28 mouse cellular contexts compared by ENCODE assay signal in the genomic region with DNA sequence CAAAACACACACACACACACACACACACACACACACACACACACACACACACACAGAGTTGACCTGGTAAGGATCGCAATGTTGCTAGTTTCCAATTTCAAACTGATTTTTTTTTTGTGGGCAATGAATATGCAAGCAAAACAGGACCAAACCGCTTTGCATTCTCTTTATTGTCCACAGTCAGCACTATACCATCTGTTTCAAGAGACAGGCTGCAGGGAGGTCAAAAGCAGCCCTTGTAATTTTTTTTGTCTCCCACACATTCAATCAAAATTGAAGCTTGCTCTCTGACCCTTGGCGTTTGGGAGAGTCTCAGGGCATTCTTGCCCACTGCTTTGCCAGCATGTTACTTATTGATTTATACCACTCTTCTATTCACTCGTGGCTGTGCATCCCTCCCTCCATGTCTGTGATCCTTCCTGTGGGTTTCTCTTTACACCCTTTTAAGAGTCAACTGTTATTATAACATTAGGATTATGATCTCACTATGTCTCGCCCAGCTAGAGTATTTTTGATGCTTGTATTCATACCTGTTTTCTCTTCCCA.
DNase-seq lines count a peak whose midpoint lies in the region; ATAC-seq lines count a peak whose summit lies in the region.
"Had no signal": no experiment of that assay in that cellular context is flagged by ENCODE, and none has a peak within 500 bp of the region (broad histone marks: within the 10 kb centered on the region; RNA-seq: fewer than 3 reads in every experiment).

No protein-coding gene starts in this region.

- H3K4me3 ChIP-seq in heart, embryonic 10.5 days, result no peak overlapping the region
- no peak overlapping the region for H3K4me3 ChIP-seq in midbrain, embryonic 11.5 days (ENCODE audit: low read depth, low read length)
- H3K4me3 ChIP-seq in midbrain, embryonic 16.5 days (ENCODE audit: low read depth, low read length), result no peak overlapping the region
- no peak overlapping the region for H3K4me3 ChIP-seq in hindbrain, embryonic 16.5 days (ENCODE audit: low read length)
- H3K4me3 ChIP-seq: limb, embryonic 10.5 days; limb, embryonic 15.5 days; liver, embryonic 13.5 days; megakaryocyte, embryonic 14.5 days; myocyte had no signal

- no peaks in the 10 kb centered on the region for H3K4me1 ChIP-seq in heart, embryonic 10.5 days
- peaks cover 2% of the 10 kb centered on the region; the same call in 1 of the 2 replicates for H3K4me1 ChIP-seq in midbrain, embryonic 11.5 days (ENCODE audit: control insufficient read depth, insufficient read depth, low read length)
- H3K4me1 ChIP-seq in midbrain, embryonic 16.5 days (ENCODE audit: control insufficient read depth, insufficient read depth, low read length), result no peaks in the 10 kb centered on the region
- no peaks in the 10 kb centered on the region for H3K4me1 ChIP-seq in hindbrain, embryonic 16.5 days (ENCODE audit: control insufficient read depth, insufficient read depth, low read depth, low read length)
- H3K4me1 ChIP-seq: limb, embryonic 10.5 days; limb, embryonic 15.5 days; liver, embryonic 13.5 days; megakaryocyte, embryonic 14.5 days had no signal

- ATAC-seq in midbrain, embryonic 11.5 days (ENCODE audit: low FRiP score), result peak; percentile 30; the same call in 1 of the 2 replicates
- ATAC-seq in midbrain, embryonic 16.5 days, result no peak
- ATAC-seq in hindbrain, embryonic 16.5 days, result 0 out of 2 replicates have a peak, but pooled peaks have one; percentile 40
- ATAC-seq: inflammation-experienced regulatory T-cells, adult 6 months; lung, postnatal 0 days had no signal

- no peaks in the 10 kb centered on the region for H3K27me3 ChIP-seq in heart, embryonic 10.5 days (ENCODE audit: insufficient read depth, poor library complexity, severe bottlenecking)
- no peaks in the 10 kb centered on the region for H3K27me3 ChIP-seq in midbrain, embryonic 11.5 days (ENCODE audit: control insufficient read depth, insufficient read depth, low read length)
- H3K27me3 ChIP-seq in midbrain, embryonic 16.5 days (ENCODE audit: control insufficient read depth, insufficient read depth, low read depth, low read length), result no peaks in the 10 kb centered on the region
- H3K27me3 ChIP-seq in hindbrain, embryonic 16.5 days (replicated peaks; ENCODE audit: control insufficient read depth, insufficient read depth, low read length), result no peaks in the 10 kb centered on the region
- H3K27me3 ChIP-seq: limb, embryonic 15.5 days; liver, embryonic 13.5 days had no signal

- WGBS in heart, embryonic 10.5 days, result 68% methylated on average over 5 of the region's 5 CpGs
- 56% methylated on average over 5 of the region's 5 CpGs for WGBS in midbrain, embryonic 11.5 days
- 44% methylated on average over 5 of the region's 5 CpGs for WGBS in midbrain, embryonic 16.5 days
- 36% methylated on average over 5 of the region's 5 CpGs for WGBS in hindbrain, embryonic 16.5 days

- H3K9me3 ChIP-seq in heart, embryonic 10.5 days, result no peaks in the 10 kb centered on the region
- H3K9me3 ChIP-seq in midbrain, embryonic 11.5 days (ENCODE audit: control insufficient read depth, low read length), result no peaks in the 10 kb centered on the region
- H3K9me3 ChIP-seq in midbrain, embryonic 16.5 days (replicated peaks; ENCODE audit: control insufficient read depth, low read length, poor library complexity, severe bottlenecking), result no peaks in the 10 kb centered on the region
- H3K9me3 ChIP-seq in hindbrain, embryonic 16.5 days (ENCODE audit: control insufficient read depth, low read length), result no peaks in the 10 kb centered on the region
- H3K9me3 ChIP-seq: limb, embryonic 10.5 days; limb, embryonic 15.5 days; liver, embryonic 13.5 days; megakaryocyte, embryonic 14.5 days had no signal

- H3K27ac ChIP-seq in heart, embryonic 10.5 days, result no peak overlapping the region
- no peak overlapping the region for H3K27ac ChIP-seq in midbrain, embryonic 11.5 days (ENCODE audit: low read depth, low read length)
- no peak overlapping the region for H3K27ac ChIP-seq in midbrain, embryonic 16.5 days (ENCODE audit: low read length)
- H3K27ac ChIP-seq in hindbrain, embryonic 16.5 days (ENCODE audit: low read depth, low read length), result no peak overlapping the region
- H3K27ac ChIP-seq: limb, embryonic 10.5 days; limb, embryonic 15.5 days; liver, embryonic 13.5 days had no signal

- no peak overlapping the region for H3K9ac ChIP-seq in midbrain, embryonic 11.5 days (ENCODE audit: low read length)
- H3K9ac ChIP-seq in midbrain, embryonic 16.5 days (ENCODE audit: low read depth, low read length), result no peak overlapping the region
- H3K9ac ChIP-seq in hindbrain, embryonic 16.5 days (ENCODE audit: low read depth, low read length), result no peak overlapping the region
- H3K9ac ChIP-seq: limb, embryonic 15.5 days; liver, embryonic 13.5 days had no signal

- H3K4me2 ChIP-seq in midbrain, embryonic 11.5 days, result no peak overlapping the region
- H3K4me2 ChIP-seq in midbrain, embryonic 16.5 days (ENCODE audit: low read length), result no peak overlapping the region
- no peak overlapping the region for H3K4me2 ChIP-seq in hindbrain, embryonic 16.5 days (ENCODE audit: low read length)
- H3K4me2 ChIP-seq: heart, embryonic 11.5 days; limb, embryonic 15.5 days; liver, embryonic 13.5 days had no signal

- peak; percentile 41 for DNase-seq in heart, adult 11 months
- DNase-seq in heart, embryonic 10.5 days (ENCODE audit: low spot score), result no peak
- DNase-seq in midbrain, embryonic 11.5 days (ENCODE audit: low spot score, missing footprints), result peak; percentile 64
- no peak for DNase-seq in retina, postnatal 1 day
- DNase-seq in thymus, postnatal 10 days (ENCODE audit: low spot score in 2 of 2), result no peak
- DNase-seq: adrenal gland, postnatal 25 days; B cell, adult 2 months; cerebellum, adult 18-20 months; cerebellum, postnatal 14 days; gastrocnemius, postnatal 10 days; heart, postnatal 4 days; kidney, adult 11 months; kidney, postnatal 14 days; layer of hippocampus, adult 9-11 months; liver, embryonic 13.5 days; lung, adult 18-20 months; lung, postnatal 4 days; spleen, adult 18-20 months; thymus, postnatal 25 days had no signal

- H3K36me3 ChIP-seq in heart, embryonic 10.5 days, result no peaks in the 10 kb centered on the region
- no peaks in the 10 kb centered on the region for H3K36me3 ChIP-seq in midbrain, embryonic 11.5 days (ENCODE audit: control insufficient read depth, insufficient read depth, low read length)
- H3K36me3 ChIP-seq in midbrain, embryonic 16.5 days (ENCODE audit: control insufficient read depth, insufficient read depth, low read length), result no peaks in the 10 kb centered on the region
- H3K36me3 ChIP-seq in hindbrain, embryonic 16.5 days (ENCODE audit: control insufficient read depth, insufficient read depth, low read length), result no peaks in the 10 kb centered on the region
- H3K36me3 ChIP-seq: limb, embryonic 10.5 days; limb, embryonic 15.5 days; liver, embryonic 13.5 days had no signal

Comparison
In these comparisons a context has a peak if more than half of its experiments do, and no peak if none do; other contexts are left out.
1. DNase-seq: peak in heart, adult 11 months (single experiment) and midbrain, embryonic 11.5 days (single experiment); none in heart, embryonic 10.5 days (single experiment), retina, postnatal 1 day (single experiment) and thymus, postnatal 10 days (0 of 2).